Mouse (Mus musculus) splenic B cell, adult 2 months (primary cell): ENCODE data around the gene Gm12166.

ENCODE experiments used
- DNase-seq: peaks from one replicate; pipeline ENCODE4 v3.0.0-alpha.2; 2011; ENCODE audit warnings: low read depth, low spot score
- H3K27me3 ChIP-seq: 2 replicates; pipeline ENCODE4 v1.6.1; 2012; ENCODE audit warnings: mild to moderate bottlenecking, low read length, moderate library complexity, mixed read lengths; ENCODE audit not compliant: control insufficient read depth, poor library complexity, insufficient read depth, severe bottlenecking
- H3K36me3 ChIP-seq: 2 replicates; pipeline ENCODE4 v1.6.1; 2012; ENCODE audit warnings: mild to moderate bottlenecking, low read length, moderate library complexity, mixed read lengths; ENCODE audit not compliant: control insufficient read depth, poor library complexity, insufficient read depth, severe bottlenecking

Gm12166 gene

DNA sequence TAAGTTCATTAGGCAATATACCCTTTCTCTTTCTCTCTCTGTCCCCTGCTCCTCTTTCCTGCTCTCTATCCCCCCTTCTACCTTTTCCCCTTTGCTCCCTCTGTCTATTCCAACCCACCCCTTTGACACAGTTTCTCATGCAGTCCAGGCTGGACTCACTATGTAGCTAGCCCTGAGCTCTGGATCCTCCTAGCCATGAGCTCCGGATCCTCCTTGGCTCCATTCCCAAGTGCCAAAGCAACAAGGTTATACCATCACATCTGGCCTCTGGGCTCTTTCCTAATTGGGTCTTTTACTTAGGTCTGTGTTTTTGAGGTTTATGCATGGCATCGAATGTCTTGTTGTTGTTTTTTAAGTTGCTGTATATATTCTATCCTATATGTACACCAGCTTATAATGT, 29.0 kb upstream of the Gm12166 start:
- Histone ChIP-seq H3K27me3 (no peaks in the 10 kb centered on the region), H3K36me3 (no peaks in the 10 kb centered on the region; the same call in none of the 2 replicates)
- DNase-seq, result no peak

GRCm38 (mm10) chr11:46077732-46078375, 25.7 kb upstream of the Gm12166 start:
- no peaks in the 10 kb centered on the region for H3K27me3 ChIP-seq
- H3K36me3 ChIP-seq, result no peaks in the 10 kb centered on the region
- no peak for DNase-seq

- DNase-seq, result no peak
- no peaks in the 10 kb centered on the region for H3K36me3 ChIP-seq
- no peaks in the 10 kb centered on the region for H3K27me3 ChIP-seq
Observed at GRCm38 (mm10) chr11:46077304-46077703, 25.2 kb upstream of the Gm12166 start.

DNA sequence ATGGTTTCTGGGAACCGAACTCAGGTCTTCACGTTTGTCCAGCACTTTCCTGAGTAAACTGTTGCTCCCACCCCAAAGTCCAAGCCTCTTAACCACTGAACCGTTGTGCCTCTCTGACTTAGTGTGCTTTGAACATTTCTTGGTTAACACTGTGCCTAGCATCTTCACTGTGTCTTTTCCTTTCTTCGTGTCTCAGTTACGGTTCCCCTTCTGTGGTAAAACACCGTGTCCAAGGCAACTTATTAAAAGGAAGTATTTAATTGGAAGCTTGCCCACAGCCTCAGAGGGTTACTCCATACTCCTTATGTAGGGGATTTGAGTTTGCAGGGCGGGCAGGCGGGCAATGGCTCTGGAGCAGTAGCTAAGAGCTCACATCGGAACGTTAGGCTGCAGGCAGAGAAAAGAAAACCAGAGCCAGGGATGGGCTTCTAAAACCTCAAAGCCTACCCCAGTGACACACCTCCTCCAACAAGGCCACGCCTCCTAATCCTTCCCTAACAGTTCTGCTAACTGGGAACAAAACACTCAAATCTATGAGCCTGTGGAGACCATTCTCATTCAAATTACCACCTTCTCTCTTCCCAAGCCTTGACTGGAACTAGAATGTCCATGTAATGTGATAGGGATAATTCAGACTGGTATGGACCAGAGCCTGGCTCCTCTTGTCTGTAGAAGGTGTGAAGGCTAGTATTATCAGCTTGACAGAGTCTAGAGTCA, 24.5 kb upstream of the Gm12166 start:
- no peaks in the 10 kb centered on the region; the same call in 1 of the 2 replicates for H3K36me3 ChIP-seq
- DNase-seq, result peak; percentile 42

DNA sequence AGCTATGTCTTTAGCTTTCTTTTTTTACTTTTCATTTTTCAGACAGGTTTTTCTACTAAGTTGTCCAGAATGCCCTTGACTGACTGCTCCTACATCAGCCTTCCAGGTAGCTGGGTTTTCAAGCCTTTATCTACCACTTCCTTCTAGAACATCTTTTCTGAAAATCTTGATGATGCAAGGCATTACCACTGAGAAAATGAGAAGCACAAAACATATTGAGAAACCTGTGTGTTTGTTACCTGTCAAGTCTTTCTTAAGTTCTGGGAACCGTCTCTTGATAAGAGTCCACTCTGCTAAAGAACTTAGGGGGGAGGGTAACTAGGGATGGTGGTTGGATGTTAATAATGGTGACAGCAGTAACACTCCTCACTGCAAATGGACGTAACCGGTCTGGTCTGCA, 23.4 kb upstream of the Gm12166 start:
- DNase-seq, result no peak
- H3K36me3 ChIP-seq, result no peaks in the 10 kb centered on the region; the same call in 1 of the 2 replicates
- H3K27me3 ChIP-seq, result no peaks in the 10 kb centered on the region

More for the DNA sequence above, 24.5 kb upstream of the Gm12166 start:
- H3K27me3 ChIP-seq, result no peaks in the 10 kb centered on the region

DNA sequence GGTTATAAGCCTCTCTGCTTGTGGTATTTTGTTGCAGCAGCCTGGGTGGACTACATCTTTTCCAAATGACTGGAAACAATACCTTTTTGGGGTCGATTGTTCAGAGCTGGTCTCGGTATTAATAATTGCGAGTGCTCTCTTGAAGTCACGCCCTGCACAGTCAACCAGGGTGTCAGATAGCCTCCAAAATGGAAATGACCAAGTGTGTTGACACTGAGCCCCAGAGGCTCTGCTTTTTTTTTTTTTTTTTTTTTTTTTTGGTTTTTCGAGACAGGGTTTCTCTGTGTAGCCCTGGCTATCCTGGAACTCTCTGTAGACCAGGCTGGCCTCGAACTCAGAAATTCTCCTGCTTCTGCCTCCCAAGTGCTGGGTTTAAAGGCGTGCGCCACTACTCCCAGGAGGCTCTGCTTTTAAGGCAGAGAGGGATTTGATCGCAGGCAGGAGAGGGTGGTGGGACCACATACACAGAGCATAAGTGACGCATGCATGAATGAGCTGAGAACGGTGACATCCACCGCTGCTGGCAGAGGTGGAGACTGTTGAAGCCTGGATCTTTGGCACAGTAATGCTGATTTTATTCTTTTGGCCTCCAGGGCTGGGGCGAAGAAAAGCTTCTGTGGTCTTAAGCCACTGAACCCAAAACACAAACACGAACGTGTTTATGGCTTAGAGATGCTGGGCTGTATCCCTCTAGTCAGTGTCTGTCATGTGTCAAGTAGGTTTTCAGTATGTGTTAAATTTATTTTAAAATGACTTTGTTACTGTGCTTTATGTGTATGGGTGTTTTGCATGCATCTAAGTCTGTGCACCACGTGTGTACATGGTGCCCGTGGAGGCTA, 21.9 kb upstream of the Gm12166 start:
- no peak for DNase-seq
- no peaks in the 10 kb centered on the region for H3K27me3 ChIP-seq
- H3K36me3 ChIP-seq, result no peaks in the 10 kb centered on the region; the same call in 1 of the 2 replicates

DNA sequence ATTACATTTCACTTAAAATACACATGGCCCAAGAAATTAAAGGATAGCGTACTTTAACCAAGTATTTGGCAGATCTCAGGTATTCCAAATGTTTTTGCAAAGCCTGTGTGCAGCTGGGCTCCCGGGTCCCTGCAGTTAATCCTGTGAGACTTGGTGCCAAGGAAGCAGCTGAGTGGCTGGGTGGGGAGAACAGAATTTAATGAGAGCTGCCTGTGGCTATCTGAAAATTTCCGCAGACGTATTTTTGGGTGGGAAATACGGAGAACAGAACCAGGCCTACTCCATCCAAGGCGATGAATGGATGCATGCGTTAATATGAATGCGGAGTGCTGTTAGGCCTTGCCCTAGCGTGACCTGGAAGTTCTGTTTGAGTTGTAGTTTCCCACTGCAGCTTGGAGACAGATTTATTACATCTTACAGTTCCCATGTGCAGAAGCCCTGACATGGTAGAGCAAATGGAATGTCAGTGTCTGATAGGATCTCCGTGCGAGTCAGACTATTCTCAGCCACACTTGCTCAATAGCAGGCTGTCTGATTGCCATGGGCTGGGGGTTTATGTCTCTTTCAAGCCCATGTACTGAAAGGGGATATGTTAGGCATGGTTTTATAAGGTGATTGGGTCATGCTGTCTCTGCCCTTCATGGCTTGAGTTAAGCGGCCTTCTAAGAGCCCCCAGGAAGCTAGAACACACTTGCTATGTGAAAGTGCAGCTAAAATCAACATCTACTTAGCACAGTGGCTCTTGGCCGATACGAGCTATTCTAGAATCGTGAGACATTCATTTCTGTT, 21.1 kb upstream of the Gm12166 start:
- Histone ChIP-seq H3K27me3 (no peaks in the 10 kb centered on the region), H3K36me3 (no peaks in the 10 kb centered on the region; the same call in 1 of the 2 replicates)
- no peak for DNase-seq

DNA sequence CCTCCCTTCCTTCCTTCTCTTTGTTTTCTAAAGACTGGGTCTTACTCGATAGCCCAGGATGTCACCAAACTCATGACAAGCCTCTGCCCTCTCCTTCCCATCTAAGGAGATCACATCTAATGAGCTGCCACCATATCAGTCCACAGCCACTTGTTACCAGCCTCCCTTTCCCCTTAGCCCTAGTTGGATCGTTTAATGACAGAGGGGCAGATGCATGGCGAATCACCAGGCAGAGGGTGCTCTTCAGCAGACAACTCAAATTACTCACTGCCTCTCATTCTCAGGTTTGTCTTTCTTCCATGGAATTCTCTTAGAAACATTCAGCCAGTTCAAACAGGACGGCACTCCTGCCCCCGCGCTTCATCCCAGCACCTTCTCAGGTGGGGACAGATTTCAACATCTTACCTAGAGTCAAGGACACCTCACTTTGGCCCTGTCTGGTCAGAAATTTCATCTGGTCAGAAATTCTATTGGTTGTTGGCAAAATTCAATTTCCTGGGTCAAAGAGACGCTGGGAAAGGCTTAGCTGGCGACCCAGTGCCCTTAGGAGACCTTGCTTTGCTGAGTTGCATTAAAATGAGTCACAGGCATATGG, 20.4 kb upstream of the Gm12166 start:
- DNase-seq, result no peak
- no peaks in the 10 kb centered on the region; the same call in 1 of the 2 replicates for H3K36me3 ChIP-seq
- H3K27me3 ChIP-seq, result no peaks in the 10 kb centered on the region

DNA sequence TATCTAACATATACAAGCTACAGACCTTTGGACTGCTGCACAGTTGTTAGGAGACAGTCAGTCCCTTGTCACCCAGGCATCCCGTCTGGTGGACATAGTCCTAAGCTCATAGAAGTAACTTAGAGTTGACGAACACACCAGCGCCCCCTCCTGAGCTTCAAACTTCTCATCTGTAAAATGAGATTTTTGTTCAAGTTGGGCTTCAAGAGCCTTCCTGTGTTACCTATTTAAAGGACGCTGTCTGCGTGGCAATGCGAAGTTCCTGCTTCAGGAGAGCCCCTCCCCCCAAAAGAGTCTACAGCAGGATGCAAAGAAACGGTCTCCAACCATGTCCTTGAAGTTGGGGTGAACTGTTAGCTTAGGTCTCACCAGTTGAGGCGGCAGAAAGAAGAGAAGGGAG, 18.7 kb upstream of the Gm12166 start:
- no peaks in the 10 kb centered on the region for H3K27me3 ChIP-seq
- DNase-seq, result peak; percentile 54
- H3K36me3 ChIP-seq, result peaks cover 2% of the 10 kb centered on the region; the same call in 1 of the 2 replicates

DNA sequence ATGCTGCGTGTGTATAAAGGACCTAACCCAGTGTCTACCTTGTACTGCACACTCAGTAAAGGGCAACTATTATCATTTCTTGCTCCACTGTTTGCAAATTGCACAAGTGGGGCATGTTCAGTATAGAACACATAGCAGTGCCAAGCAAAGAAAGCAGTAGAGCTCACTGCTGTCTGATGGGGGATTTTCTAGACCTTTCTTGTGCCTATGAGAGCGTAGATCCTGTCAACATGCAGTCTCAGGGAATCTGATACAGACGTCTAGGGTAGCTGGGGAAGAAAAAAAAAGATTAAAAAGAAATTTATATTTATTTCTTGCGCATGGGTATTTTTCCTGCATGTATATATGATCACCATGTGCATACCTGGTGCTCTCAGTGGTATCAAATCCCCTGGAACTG, 18.0 kb upstream of the Gm12166 start:
- peaks cover 6% of the 10 kb centered on the region; the same call in 1 of the 2 replicates for H3K36me3 ChIP-seq
- H3K27me3 ChIP-seq, result no peaks in the 10 kb centered on the region
- DNase-seq, result peak; percentile 54

- Histone ChIP-seq H3K27me3 (no peaks in the 10 kb centered on the region), H3K36me3 (peaks cover 8% of the 10 kb centered on the region; the same call in 1 of the 2 replicates)
- no peak for DNase-seq
Observed at GRCm38 (mm10) chr11:46069408-46070003, 17.4 kb upstream of the Gm12166 start.

DNA sequence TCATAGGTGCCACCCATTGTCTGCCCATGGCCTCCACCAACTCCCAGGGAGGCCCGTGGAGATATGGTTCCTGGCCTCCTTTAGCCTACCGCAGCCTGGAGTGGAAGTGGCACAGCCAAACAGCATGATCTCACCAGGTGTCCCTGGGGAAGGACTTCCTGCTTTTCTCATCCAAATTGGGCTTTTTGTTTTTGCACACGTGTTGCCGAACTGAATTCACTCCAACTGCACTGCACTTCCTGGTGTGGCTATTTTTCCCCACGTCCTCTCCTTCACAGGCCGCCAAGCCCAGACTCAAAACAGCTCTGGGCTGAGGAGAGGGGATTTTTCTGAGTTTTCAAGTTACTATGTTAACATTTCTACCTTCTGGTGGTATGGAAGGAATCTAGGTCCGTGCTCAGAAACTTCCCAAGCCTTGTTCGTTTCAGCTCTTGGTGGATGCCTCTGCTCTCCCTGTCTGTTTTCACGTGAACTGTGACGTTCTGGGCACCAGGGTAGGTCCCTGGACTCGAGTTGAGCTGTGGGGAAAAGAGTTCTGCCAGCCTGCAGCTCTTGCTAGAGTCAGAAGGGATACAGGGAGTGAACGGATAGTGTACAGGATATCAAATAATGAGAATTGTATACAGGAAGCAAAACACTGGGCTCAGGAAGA, 16.8 kb upstream of the Gm12166 start:
- H3K27me3 ChIP-seq, result no peaks in the 10 kb centered on the region
- peaks cover 8% of the 10 kb centered on the region; the same call in 1 of the 2 replicates for H3K36me3 ChIP-seq
- peak; percentile 32 for DNase-seq

GRCm38 (mm10) chr11:46067371-46068060, 15.4 kb upstream of the Gm12166 start:
- H3K36me3 ChIP-seq, result peaks cover 8% of the 10 kb centered on the region; the same call in 1 of the 2 replicates
- H3K27me3 ChIP-seq, result no peaks in the 10 kb centered on the region
- no peak for DNase-seq
